Mouse (Mus musculus) intestine, embryonic 14.5 days (tissue): ENCODE measurements around the gene Ada. TPM values are rescaled to one million over a fixed set of nuclear protein-coding genes. Genes with fewer than 3 reads are reported as not detected.

Experiments used
- ATAC-seq: fragments of 200-750 bp; cut with Nextera tagmentation; replicated peaks from 2 replicates; pipeline ENCODE4 v1.8.0; 2017; ENCODE audit warnings: low read depth, moderate number of reproducible peaks, moderate TSS enrichment, moderate library complexity; ENCODE audit not compliant: low FRiP score, low TSS enrichment
- DNase-seq: peaks from one replicate; pipeline ENCODE4 v3.0.0-alpha.2; 2018; ENCODE audit warnings: low spot score
- H3K27ac ChIP-seq: fragments of 300-500 bp; sonication (generic); 2 replicates; pipeline ENCODE4 v1.5.1; 2014; ENCODE audit warnings: low read depth, mild to moderate bottlenecking, control low read depth
- H3K27me3 ChIP-seq: fragments of 300-500 bp; sonication (generic); replicated peaks from 2 replicates; pipeline ENCODE4 v1.6.1; 2014; ENCODE audit warnings: low read length, control low read depth; ENCODE audit not compliant: control insufficient read depth, insufficient read depth
- H3K36me3 ChIP-seq: fragments of 300-500 bp; sonication (generic); 2 replicates; pipeline ENCODE4 v1.6.1; 2014; ENCODE audit warnings: low read length, control low read depth; ENCODE audit not compliant: control insufficient read depth, insufficient read depth
- H3K4me1 ChIP-seq: fragments of 300-500 bp; sonication (generic); replicated peaks from 2 replicates; pipeline ENCODE4 v1.6.1; 2014; ENCODE audit warnings: low read length, control low read depth, mixed read lengths; ENCODE audit not compliant: control insufficient read depth, insufficient read depth
- H3K4me2 ChIP-seq: fragments of 300-500 bp; sonication (generic); 2 replicates; pipeline ENCODE4 v1.6.1; 2014; ENCODE audit warnings: low read length
- H3K4me3 ChIP-seq: fragments of 300-500 bp; sonication (generic); 2 replicates; pipeline ENCODE4 v1.5.1; 2014; ENCODE audit warnings: low read depth, low read length, control low read depth, mixed read lengths
- H3K9ac ChIP-seq: fragments of 300-500 bp; sonication (generic); 2 replicates; pipeline ENCODE4 v1.6.1; 2014; ENCODE audit warnings: mild to moderate bottlenecking, low read length
- H3K9me3 ChIP-seq: fragments of 300-500 bp; sonication (generic); 2 replicates; pipeline ENCODE4 v1.6.1; 2016; ENCODE audit warnings: low read length, control low read depth; ENCODE audit not compliant: control insufficient read depth
- WGBS: fragments of 180-500 bp; shearing (Covaris S2); extraction: QIAGEN DNeasy Blood & Tissue Kit; methylation state at CpG from one replicate; pipeline ENCODE4 v1.1.7; 2014; 5-methylcytosine and 5-hydroxymethylcytosine counted together
- polyA plus RNA-seq: library from polyadenylated mRNA; unstranded; fragments of >200 nt; fragmentation: Nextera tagmentation; extraction: Ambion mirVana; gene quantifications from 2 replicates; pipeline ENCODE4 v1.2.1, GENCODE M21; 2014

Gene Ada
- polyA plus RNA-seq, 1 experiment from 2014 or later, result 8.4 TPM

DNA sequence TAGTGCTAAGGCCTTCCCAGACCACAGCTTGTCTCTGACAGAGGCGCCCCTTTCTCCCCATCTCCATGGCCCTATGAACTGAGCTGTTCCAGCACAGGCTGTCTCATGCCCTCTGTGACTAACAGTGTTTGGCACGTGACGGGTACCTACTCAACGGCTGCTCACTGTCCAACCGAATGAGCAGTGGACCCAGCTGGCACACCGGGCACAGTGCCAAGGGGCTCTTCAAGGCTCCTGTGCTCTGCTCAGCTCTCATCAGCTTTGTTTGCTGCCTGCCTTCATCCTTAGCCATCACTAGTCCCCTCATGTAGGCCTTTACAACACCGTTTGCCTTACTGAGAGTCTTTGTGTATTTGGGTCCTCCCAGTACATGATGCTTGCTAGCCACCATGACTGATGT lies 27.5 kb downstream of the Ada start:
- peaks cover 39% of the 10 kb centered on the region for H3K36me3 ChIP-seq
- H3K4me1 ChIP-seq, result 0 out of 2 replicates have a peak, but pooled peaks cover 6% of the 10 kb centered on the region
- ATAC-seq (no peak), DNase-seq (no peak)
- H3K27me3 ChIP-seq, result no peaks in the 10 kb centered on the region
- WGBS, result 83% methylated on average over 7 of the region's 7 CpGs
- H3K4me3 ChIP-seq, result no peak overlapping the region
- no peak overlapping the region for H3K4me2 ChIP-seq
- H3K27ac ChIP-seq, result no peak overlapping the region
- no peak overlapping the region for H3K9ac ChIP-seq
- no peaks in the 10 kb centered on the region for H3K9me3 ChIP-seq

- H3K36me3 ChIP-seq, result peaks cover 25% of the 10 kb centered on the region
- no peaks in the 10 kb centered on the region for H3K9me3 ChIP-seq
- no peak overlapping the region for H3K4me3 ChIP-seq
- H3K27ac ChIP-seq, result no peak overlapping the region
- 49% methylated on average over 4 of the region's 4 CpGs for WGBS
- DNase-seq, result no peak
- no peak overlapping the region for H3K4me2 ChIP-seq
- H3K9ac ChIP-seq, result no peak overlapping the region
- peaks cover 15% of the 10 kb centered on the region; the same call in 1 of the 2 replicates for H3K4me1 ChIP-seq
- ATAC-seq, result no peak
- H3K27me3 ChIP-seq, result no peaks in the 10 kb centered on the region
Observed at GRCm38 (mm10) chr2:163719616-163720015, 30.4 kb downstream of the Ada start.

GRCm38 (mm10) chr2:163718951-163719603 lies 31.0 kb downstream of the Ada start:
- Histone ChIP-seq H3K27me3 (no peaks in the 10 kb centered on the region), H3K36me3 (peaks cover 20% of the 10 kb centered on the region), H3K4me3 (no peak overlapping the region), H3K27ac (no peak overlapping the region), H3K4me1 (peaks cover 15% of the 10 kb centered on the region; the same call in 1 of the 2 replicates), H3K4me2 (no peak overlapping the region), H3K9me3 (no peaks in the 10 kb centered on the region), H3K9ac (no peak overlapping the region)
- DNase-seq, result peak; percentile 96
- WGBS, result 41% methylated on average over 9 of the region's 9 CpGs
- ATAC-seq, result peak; percentile 70

GRCm38 (mm10) chr2:163718526-163718925 lies 31.5 kb downstream of the Ada start:
- Histone ChIP-seq H3K4me2 (no peak overlapping the region), H3K36me3 (peaks cover 14% of the 10 kb centered on the region), H3K27me3 (no peaks in the 10 kb centered on the region), H3K27ac (no peak overlapping the region), H3K4me1 (peaks cover 15% of the 10 kb centered on the region; the same call in 1 of the 2 replicates), H3K9ac (no peak overlapping the region), H3K4me3 (no peak overlapping the region), H3K9me3 (no peaks in the 10 kb centered on the region)
- whole genome bisulfite sequencing, result 24% methylated on average over 2 of the region's 2 CpGs
- ATAC-seq (0 out of 2 replicates have a peak, but pooled peaks have one; percentile 1), DNase-seq (no peak)

DNA sequence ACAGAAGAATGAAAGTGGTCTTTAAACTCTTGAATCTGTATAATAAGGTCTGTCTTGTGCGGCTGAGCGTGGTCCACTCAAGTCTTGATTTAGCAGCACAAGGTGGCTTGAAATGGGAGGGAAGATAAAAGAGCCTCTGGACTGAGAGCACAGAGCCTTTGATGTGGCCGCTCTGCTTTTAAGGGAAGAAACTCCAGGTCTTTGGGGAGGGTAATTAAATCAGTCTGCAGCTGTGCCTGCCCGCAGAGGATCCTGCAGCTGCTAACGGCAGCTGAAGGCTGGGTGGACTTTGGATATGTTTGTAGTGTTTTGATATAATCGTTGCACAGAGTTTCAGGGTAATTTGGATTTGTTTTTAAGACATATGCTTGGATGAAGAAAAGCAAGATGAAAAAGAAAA lies 33.2 kb downstream of the Ada start:
- ATAC-seq (no peak), DNase-seq (no peak)
- peaks cover 15% of the 10 kb centered on the region; the same call in 1 of the 2 replicates for H3K4me1 ChIP-seq
- no peak overlapping the region for H3K9ac ChIP-seq
- no peaks in the 10 kb centered on the region for H3K9me3 ChIP-seq
- H3K27me3 ChIP-seq, result no peaks in the 10 kb centered on the region
- peaks cover 7% of the 10 kb centered on the region; the same call in 1 of the 2 replicates for H3K36me3 ChIP-seq
- H3K4me3 ChIP-seq, result no peak overlapping the region
- peak overlapping the region; percentile 38; the same call in 1 of the 2 replicates for H3K27ac ChIP-seq
- H3K4me2 ChIP-seq, result no peak overlapping the region
- 16% methylated on average over 6 of the region's 6 CpGs for WGBS

DNA sequence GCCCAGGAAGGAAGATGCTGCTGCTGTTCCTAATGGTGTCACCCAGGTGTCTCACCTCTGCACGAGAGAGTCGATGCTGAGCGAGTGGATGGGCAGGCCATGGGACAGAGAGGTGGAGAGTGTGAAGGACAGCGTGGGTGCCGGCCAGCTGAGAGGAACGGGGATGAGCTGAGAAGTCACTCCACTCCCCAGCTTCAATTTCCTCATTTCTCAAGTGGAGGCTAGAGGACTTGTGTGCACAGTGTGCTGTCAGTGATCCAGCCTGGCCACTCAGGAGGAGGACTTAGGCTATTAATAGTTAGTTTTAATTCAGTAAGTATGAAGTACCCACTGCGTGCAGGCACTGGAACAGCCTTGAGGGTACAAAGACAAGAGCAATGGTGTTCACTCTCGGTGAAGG lies 33.6 kb downstream of the Ada start:
- DNase-seq (no peak), ATAC-seq (no peak)
- Histone ChIP-seq H3K9ac (no peak overlapping the region), H3K36me3 (0 out of 2 replicates have a peak, but pooled peaks cover 3% of the 10 kb centered on the region), H3K4me1 (peaks cover 15% of the 10 kb centered on the region; the same call in 1 of the 2 replicates), H3K9me3 (no peaks in the 10 kb centered on the region), H3K4me2 (no peak overlapping the region), H3K4me3 (no peak overlapping the region), H3K27me3 (no peaks in the 10 kb centered on the region), H3K27ac (0 out of 2 replicates have a peak overlapping the region, but pooled peaks have one; percentile 38)
- WGBS, result 55% methylated on average over 8 of the region's 8 CpGs

GRCm38 (mm10) chr2:163713340-163713739 lies 36.7 kb downstream of the Ada start:
- no peaks in the 10 kb centered on the region for H3K36me3 ChIP-seq
- no peak for DNase-seq
- no peak overlapping the region for H3K9ac ChIP-seq
- H3K4me1 ChIP-seq, result peaks cover 12% of the 10 kb centered on the region; the same call in 1 of the 2 replicates
- no peaks in the 10 kb centered on the region for H3K9me3 ChIP-seq
- no peak overlapping the region for H3K4me3 ChIP-seq
- no peak for ATAC-seq
- H3K27me3 ChIP-seq, result no peaks in the 10 kb centered on the region
- WGBS, result 79% methylated on average over 3 of the region's 3 CpGs
- H3K4me2 ChIP-seq, result no peak overlapping the region
- H3K27ac ChIP-seq, result no peak overlapping the region

DNA sequence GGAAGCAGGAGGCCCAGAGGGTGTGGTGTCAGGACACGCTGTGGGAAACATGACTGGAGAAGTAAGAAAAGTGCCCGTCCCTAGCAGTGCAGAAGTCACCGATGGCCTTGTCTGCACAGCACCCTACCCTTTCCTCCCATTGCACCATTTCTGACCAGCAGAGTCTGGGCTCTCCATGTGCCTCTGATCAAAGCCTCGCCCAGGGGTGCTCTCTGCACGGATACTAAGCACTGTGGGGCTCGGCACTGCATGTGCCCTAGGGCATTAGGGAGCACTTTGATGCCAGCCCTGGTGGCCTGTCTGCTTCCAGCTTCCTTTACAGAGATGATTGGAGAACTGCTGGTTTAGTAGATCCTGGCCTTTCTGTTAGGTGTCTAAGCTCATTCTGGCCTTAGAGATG lies 37.2 kb downstream of the Ada start:
- Histone ChIP-seq H3K27ac (no peak overlapping the region), H3K4me2 (no peak overlapping the region), H3K9ac (no peak overlapping the region), H3K36me3 (no peaks in the 10 kb centered on the region), H3K9me3 (no peaks in the 10 kb centered on the region), H3K4me1 (peaks cover 12% of the 10 kb centered on the region; the same call in 1 of the 2 replicates), H3K4me3 (no peak overlapping the region), H3K27me3 (no peaks in the 10 kb centered on the region)
- DNase-seq (no peak), ATAC-seq (no peak)
- WGBS, result 87% methylated on average over 6 of the region's 6 CpGs

DNA sequence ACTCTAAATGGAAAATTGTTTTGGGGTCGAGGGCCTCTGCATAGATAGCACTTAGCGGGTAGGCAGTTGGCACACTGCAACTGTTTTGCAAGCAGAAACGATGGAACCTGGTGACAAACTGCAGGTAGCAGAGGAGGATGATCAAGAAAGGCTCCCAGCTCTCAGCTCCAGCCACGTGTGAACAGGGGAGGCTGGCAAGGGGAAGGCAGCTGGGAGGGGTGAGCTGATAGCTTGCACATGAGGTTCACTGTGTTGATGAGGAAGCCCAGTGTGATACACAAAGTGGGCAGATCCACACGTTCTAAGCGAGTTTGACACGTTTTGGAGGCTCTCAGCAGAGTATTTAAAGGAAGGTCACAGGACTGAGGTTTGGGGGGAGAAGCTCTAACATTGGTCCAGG lies 37.6 kb downstream of the Ada start:
- H3K27ac ChIP-seq, result no peak overlapping the region
- no peaks in the 10 kb centered on the region for H3K27me3 ChIP-seq
- ATAC-seq, result no peak
- no peaks in the 10 kb centered on the region for H3K36me3 ChIP-seq
- DNase-seq, result no peak
- H3K9ac ChIP-seq, result no peak overlapping the region
- no peak overlapping the region for H3K4me2 ChIP-seq
- peaks cover 12% of the 10 kb centered on the region; the same call in 1 of the 2 replicates for H3K4me1 ChIP-seq
- 73% methylated on average over 7 of the region's 7 CpGs for WGBS
- no peak overlapping the region for H3K4me3 ChIP-seq
- H3K9me3 ChIP-seq, result no peaks in the 10 kb centered on the region
